Mouse (Mus musculus): ENCODE results near the gene Il9r.
A peak's percentile ranks its signal among the peaks of the same experiment; 100 is the strongest.

Gene Il9r

DNA sequence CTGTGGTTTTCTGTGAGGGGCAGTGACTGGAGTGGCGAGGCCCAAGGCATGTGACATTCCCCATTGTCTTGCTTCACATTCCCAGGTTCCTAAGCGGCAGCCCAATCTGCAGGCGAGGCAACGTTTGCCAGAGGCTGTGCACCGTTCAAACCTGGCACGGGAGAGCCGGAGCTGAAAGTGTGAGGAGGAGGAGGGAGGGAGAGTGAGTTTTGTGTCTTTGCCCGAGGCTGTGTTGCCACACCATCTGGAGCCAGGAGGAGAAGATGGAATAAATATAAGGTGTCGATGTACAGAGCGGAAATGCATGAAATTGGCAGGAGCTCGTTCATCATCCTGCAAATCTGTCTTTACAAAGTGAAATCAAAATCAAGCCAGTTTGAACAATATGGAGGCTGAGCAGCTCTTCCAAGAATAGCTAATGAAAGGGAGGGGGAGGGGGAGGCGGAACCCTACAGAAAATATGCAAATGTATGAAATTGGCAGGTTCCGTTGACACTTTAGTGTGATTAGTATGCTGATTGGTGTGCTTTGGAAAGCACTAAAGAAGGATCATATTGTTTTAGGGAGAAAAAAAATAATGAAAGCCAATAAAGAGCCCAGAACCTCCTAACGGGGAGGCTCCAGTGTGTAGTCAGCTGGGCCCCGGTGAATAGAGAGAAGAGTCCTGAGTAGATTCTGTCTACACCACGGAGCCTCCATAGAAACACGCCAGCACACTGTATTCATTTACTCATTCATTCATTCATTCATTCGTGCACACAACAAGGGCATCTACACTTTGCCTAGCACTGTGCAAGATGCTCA is 42.1 kb downstream of the Il9r start:
- no peak for DNase-seq

- no peak for DNase-seq
Measured at GRCm38 (mm10) chr11:32156854-32157630, 43.0 kb downstream of the Il9r start.

GRCm38 (mm10) chr11:32153216-32153615 is 46.9 kb downstream of the Il9r start:
- DNase-seq, result no peak

- no peak for DNase-seq
Measured at GRCm38 (mm10) chr11:32152814-32153213, 47.3 kb downstream of the Il9r start.

DNA sequence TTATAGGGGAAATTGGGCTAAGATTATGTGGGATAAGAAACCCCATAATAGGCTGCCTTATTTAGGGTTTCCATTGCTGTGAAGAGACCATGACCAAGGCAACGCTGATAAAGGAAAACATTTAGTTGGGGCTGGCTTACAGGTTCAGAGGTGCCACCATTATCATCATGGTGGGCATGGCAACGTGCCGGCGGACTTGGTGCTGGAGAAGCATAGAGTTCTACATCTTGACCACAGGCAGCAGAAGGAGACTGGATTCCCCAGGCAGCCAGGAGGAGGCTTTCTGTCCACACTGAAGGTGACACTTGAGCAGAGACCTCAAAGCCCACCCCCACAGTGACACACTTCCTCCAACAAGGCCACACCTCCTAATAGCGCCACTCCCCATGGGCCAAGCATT is 48.8 kb downstream of the Il9r start:
- DNase-seq, result no peak

DNA sequence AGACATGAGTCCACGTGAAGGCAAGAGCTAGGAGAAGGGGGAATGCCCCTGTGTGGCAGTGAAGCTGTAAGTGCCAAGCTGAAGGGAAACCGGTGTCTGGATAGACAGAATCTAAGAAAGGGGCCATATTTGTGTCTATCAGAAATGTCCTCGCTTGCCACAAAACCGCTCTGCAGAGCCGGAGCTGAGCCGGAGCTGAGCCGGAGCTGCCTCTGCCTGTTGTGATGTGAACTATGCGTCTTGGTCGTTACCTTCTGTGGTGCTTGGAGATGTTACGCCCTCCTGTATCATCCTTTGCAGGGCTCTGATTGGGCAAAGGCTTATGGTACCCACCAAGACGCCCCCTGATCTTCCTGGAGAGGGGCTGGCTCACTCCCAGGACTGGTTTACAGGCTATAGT is 50.5 kb downstream of the Il9r start:
- no peak for DNase-seq

- DNase-seq, result no peak
Measured at GRCm38 (mm10) chr11:32142771-32143170, 57.3 kb downstream of the Il9r start.

DNA sequence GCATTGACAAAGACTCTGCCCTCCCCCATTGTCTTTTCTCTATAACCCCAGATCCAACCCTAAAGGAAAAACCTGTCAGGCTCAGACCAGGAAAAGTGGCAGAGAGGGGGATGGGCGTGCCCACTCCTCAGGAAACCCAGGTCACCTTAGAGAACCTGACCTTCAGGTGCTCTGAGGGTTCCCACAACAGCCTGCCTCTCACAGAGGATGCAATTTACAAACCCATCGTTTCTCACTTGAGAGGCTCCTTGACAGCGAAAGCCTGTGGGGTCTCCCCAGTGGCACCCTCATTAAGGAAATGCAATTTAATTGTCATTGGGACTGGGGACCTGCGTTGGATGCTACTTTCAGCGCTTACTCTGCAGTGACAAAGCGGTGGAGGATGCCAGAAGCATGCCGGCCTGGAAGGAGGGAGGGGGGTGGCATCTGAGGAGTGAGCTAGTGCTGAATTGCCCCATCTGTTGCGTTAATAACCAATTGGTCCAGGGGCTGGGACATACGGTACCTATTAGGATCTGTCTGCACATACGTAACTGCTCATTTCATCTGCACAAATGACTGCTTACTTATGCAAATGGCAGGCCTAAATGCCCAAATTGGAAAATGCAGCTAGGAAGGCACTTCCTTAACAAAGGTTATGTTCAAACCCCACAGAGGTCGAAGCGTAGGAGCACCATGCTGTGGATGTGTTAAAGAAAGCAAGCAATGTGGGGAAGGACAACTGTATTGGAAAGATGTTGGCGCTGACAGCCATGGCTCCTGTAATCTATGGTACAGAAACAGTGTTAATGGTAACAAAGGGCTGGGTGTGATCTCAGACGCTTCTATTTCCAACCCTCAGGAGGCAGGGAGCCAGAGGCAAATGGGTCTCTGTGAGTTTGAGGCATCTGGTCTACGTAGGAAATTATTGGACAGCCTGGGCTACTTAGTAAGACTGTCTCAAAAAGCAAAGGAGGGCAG is 58.2 kb downstream of the Il9r start:
- no peak for DNase-seq

DNA sequence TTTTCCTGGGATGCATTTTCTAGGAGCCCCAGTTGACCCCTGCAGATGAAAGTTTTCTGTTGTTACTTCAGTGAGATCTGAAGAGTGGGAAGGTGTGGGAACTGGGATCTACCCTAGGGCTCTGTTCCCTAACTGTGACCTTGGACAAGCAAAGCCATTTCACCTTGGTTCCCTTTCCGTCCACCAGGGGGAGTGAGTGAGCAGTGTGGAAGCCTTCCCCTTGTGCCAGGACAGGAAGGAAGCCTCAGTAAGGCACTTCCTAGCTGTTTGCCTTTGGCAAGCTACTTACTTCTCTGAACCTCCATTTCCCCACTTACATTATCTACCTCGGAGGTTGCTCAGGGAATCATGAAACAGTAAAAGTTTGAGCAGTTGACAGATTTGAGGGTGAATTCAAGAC is 59.0 kb downstream of the Il9r start:
- peak; percentile 69 to 88 for DNase-seq

GRCm38 (mm10) chr11:32139528-32139961 is 60.5 kb downstream of the Il9r start:
- no peak for DNase-seq

GRCm38 (mm10) chr11:32138614-32138964 is 61.5 kb downstream of the Il9r start:
- DNase-seq, result peak; percentile 42 to 53

DNA sequence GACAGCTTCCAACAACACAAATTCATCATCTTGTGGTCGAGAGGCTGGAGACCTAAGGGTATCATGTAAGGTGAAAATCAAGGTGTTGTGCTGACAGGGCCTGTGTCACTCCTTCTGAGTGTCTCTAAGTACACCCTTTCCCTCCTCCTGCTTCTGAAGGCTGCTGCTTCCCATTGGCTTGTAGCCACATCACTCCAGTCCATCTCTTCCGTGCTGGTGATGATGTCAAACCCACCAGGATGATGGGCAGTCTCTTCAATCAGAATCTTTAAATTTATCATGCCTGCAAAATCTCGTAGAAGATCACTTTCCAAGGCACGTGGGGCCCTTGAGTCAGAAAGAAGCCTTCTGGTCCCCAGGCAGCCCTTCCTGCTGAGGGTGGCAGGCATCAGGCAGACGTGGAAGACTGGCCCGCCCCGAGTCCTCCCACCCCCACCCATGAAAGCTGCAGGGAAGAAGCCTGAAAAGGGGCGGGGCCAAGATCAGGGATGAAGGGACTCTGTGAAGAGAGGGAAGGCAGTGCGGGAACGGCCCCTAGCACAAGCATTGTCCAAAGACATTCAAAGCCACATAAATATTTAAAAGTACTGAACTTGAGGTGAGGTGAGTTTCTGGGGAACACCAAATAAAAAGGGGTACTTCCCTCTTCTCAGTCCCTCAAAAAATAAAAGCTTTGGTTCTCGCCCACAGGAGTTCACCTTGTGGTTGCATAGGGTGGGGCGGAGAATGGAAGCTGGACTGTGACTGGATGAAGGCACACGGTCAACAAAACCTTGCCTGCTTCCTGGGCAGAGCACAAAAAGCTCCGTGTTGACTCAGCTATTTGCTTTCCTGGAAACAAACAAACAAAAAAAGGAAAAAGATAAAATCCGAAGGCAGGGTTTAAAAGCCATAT is 62.1 kb downstream of the Il9r start:
- peak; percentile 25 to 60 for DNase-seq

Data from kidney, postnatal 36 days (tissue).